Mouse (Mus musculus): ENCODE data around the gene Rrnad1. TPM values are rescaled to one million over a fixed set of nuclear protein-coding genes. Genes with fewer than 3 reads are reported as not detected.
A peak's percentile ranks its signal among the peaks of the same experiment; 100 is the strongest.

Rrnad1 gene
- polyA plus RNA-seq, 1 experiment, result 19.3 TPM

- WGBS, result under 1% methylated on average over 59 of the region's 60 CpGs
- Histone ChIP-seq H3K4me3 (ENCODE audit: insufficient read depth, low read depth, low read length) (peak overlapping the region; percentile 57), H3K4me1 (ENCODE audit: control insufficient read depth, insufficient read depth, low read length) (no peaks in the 10 kb centered on the region), H3K27ac (ENCODE audit: insufficient read depth, low read depth, low read length) (0 out of 2 replicates have a peak overlapping the region, but pooled peaks have one; percentile 58), H3K27me3 (replicated peaks; ENCODE audit: control insufficient read depth, insufficient read depth, low read length) (no peaks in the 10 kb centered on the region), H3K36me3 (ENCODE audit: control insufficient read depth, insufficient read depth, low read length) (no peaks in the 10 kb centered on the region)
- TF ChIP-seq POLR2A (IDR thresholded peaks at IDR 0.05; ENCODE audit: low read depth, low read length), result no peak
- TF ChIP-seq CTCF (conservative IDR thresholded peaks at IDR 0.05; ENCODE audit: insufficient read depth, insufficient read length, low read depth, low read length), result no peak
- no peak for DNase-seq
These were observed 41.1 kb upstream of the Rrnad1 start for GRCm38 (mm10) chr3:87971489-87972202.

GRCm38 (mm10) chr3:87970939-87971488 lies 40.5 kb upstream of the Rrnad1 start, which contains the start of gene Nes:
Gene Nes, plus strand, starts transcription at chr3:87971078.
- DNase-seq, result peak; percentile 77
- Histone ChIP-seq H3K27me3 (replicated peaks; ENCODE audit: control insufficient read depth, insufficient read depth, low read length) (no peaks in the 10 kb centered on the region), H3K27ac (ENCODE audit: insufficient read depth, low read depth, low read length) (0 out of 2 replicates have a peak within 1 kb of the TSS, but pooled peaks have one; percentile 58), H3K4me1 (ENCODE audit: control insufficient read depth, insufficient read depth, low read length) (no peaks in the 10 kb centered on the region), H3K36me3 (ENCODE audit: control insufficient read depth, insufficient read depth, low read length) (no peaks in the 10 kb centered on the region), H3K4me3 (ENCODE audit: insufficient read depth, low read depth, low read length) (peak within 1 kb of the TSS; percentile 57)
- TF ChIP-seq POLR2A (IDR thresholded peaks at IDR 0.05; ENCODE audit: low read depth, low read length) (peak; percentile 58), CTCF (conservative IDR thresholded peaks at IDR 0.05; ENCODE audit: insufficient read depth, insufficient read length, low read depth, low read length) (no peak)
- WGBS, result under 1% methylated on average over 44 of the region's 44 CpGs

- no peaks in the 10 kb centered on the region for H3K4me1 ChIP-seq (ENCODE audit: control insufficient read depth, insufficient read depth, low read length)
- WGBS, result 1% methylated on average over 21 of the region's 21 CpGs
- H3K27ac ChIP-seq (ENCODE audit: insufficient read depth, low read depth, low read length), result no peak overlapping the region
- H3K4me3 ChIP-seq (ENCODE audit: insufficient read depth, low read depth, low read length), result peak overlapping the region; percentile 57
- no peaks in the 10 kb centered on the region for H3K36me3 ChIP-seq (ENCODE audit: control insufficient read depth, insufficient read depth, low read length)
- H3K27me3 ChIP-seq (replicated peaks; ENCODE audit: control insufficient read depth, insufficient read depth, low read length), result no peaks in the 10 kb centered on the region
- DNase-seq, result peak; percentile 73
- TF ChIP-seq POLR2A (IDR thresholded peaks at IDR 0.05; ENCODE audit: low read depth, low read length) (no peak), CTCF (conservative IDR thresholded peaks at IDR 0.05; ENCODE audit: insufficient read depth, insufficient read length, low read depth, low read length) (peak; percentile 56)
These were observed 39.8 kb upstream of the Rrnad1 start for GRCm38 (mm10) chr3:87970184-87970938.

GRCm38 (mm10) chr3:87960586-87961191 lies 30.2 kb upstream of the Rrnad1 start:
- TF ChIP-seq CTCF (conservative IDR thresholded peaks at IDR 0.05; ENCODE audit: insufficient read depth, insufficient read length, low read depth, low read length) (peak; percentile 96), POLR2A (IDR thresholded peaks at IDR 0.05; ENCODE audit: low read depth, low read length) (no peak)
- H3K36me3 ChIP-seq (ENCODE audit: control insufficient read depth, insufficient read depth, low read length), result no peaks in the 10 kb centered on the region
- peak; percentile 94 for DNase-seq
- 1% methylated on average over 27 of the region's 27 CpGs for WGBS
- no peak overlapping the region for H3K27ac ChIP-seq (ENCODE audit: insufficient read depth, low read depth, low read length)
- peak overlapping the region; percentile 49 for H3K4me3 ChIP-seq (ENCODE audit: insufficient read depth, low read depth, low read length)
- no peaks in the 10 kb centered on the region for H3K27me3 ChIP-seq (replicated peaks; ENCODE audit: control insufficient read depth, insufficient read depth, low read length)
- no peaks in the 10 kb centered on the region for H3K4me1 ChIP-seq (ENCODE audit: control insufficient read depth, insufficient read depth, low read length)

GRCm38 (mm10) chr3:87960191-87960585 lies 29.7 kb upstream of the Rrnad1 start:
- no peaks in the 10 kb centered on the region for H3K36me3 ChIP-seq (ENCODE audit: control insufficient read depth, insufficient read depth, low read length)
- H3K27me3 ChIP-seq (replicated peaks; ENCODE audit: control insufficient read depth, insufficient read depth, low read length), result no peaks in the 10 kb centered on the region
- TF ChIP-seq CTCF (conservative IDR thresholded peaks at IDR 0.05; ENCODE audit: insufficient read depth, insufficient read length, low read depth, low read length) (no peak), POLR2A (IDR thresholded peaks at IDR 0.05; ENCODE audit: low read depth, low read length) (no peak)
- 29% methylated on average over 10 of the region's 10 CpGs for WGBS
- no peak overlapping the region for H3K4me3 ChIP-seq (ENCODE audit: insufficient read depth, low read depth, low read length)
- H3K27ac ChIP-seq (ENCODE audit: insufficient read depth, low read depth, low read length), result no peak overlapping the region
- DNase-seq, result no peak
- no peaks in the 10 kb centered on the region for H3K4me1 ChIP-seq (ENCODE audit: control insufficient read depth, insufficient read depth, low read length)

DNA sequence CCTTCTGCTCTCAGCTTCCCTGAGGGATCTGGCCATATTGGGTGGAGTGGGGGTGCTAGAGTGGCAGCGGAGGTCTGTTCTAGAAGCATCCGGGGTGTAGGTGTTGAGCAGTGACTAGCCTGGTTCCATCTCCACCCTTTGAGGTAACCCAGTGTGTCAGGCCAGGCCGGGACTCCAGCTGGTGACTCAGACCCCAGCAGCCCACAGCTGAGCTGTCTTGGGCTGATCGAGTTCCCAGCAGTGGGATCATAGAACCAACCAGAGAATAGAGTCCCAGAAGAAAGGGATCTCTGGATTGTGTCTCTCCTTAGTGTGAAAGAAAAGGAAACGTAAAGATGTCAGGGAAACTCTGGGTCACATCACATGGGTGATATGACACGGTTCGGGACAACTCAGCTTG lies 28.9 kb upstream of the Rrnad1 start:
- TF ChIP-seq POLR2A (IDR thresholded peaks at IDR 0.05; ENCODE audit: low read depth, low read length) (no peak), CTCF (conservative IDR thresholded peaks at IDR 0.05; ENCODE audit: insufficient read depth, insufficient read length, low read depth, low read length) (no peak)
- Histone ChIP-seq H3K27me3 (replicated peaks; ENCODE audit: control insufficient read depth, insufficient read depth, low read length) (no peaks in the 10 kb centered on the region), H3K4me3 (ENCODE audit: insufficient read depth, low read depth, low read length) (no peak overlapping the region), H3K27ac (ENCODE audit: insufficient read depth, low read depth, low read length) (no peak overlapping the region), H3K36me3 (ENCODE audit: control insufficient read depth, insufficient read depth, low read length) (no peaks in the 10 kb centered on the region), H3K4me1 (ENCODE audit: control insufficient read depth, insufficient read depth, low read length) (no peaks in the 10 kb centered on the region)
- DNase-seq, result no peak
- 85% methylated on average over 7 of the region's 7 CpGs for WGBS
